Mouse (Mus musculus) lung, postnatal 25 days (tissue): Measurements from ENCODE around the gene Gatd1.
A peak's percentile ranks its signal among the peaks of the same experiment; 100 is the strongest.
"Not testable (repeated sequence)": the region's sequence is repeated elsewhere in the genome, so short reads cannot be mapped to it uniquely, and the experiment has no call there.

Experiments used
- DNase-seq: peaks from one replicate; pipeline ENCODE4 v3.0.0; 2022; ENCODE audit warnings: low spot score

Gene Gatd1

DNA sequence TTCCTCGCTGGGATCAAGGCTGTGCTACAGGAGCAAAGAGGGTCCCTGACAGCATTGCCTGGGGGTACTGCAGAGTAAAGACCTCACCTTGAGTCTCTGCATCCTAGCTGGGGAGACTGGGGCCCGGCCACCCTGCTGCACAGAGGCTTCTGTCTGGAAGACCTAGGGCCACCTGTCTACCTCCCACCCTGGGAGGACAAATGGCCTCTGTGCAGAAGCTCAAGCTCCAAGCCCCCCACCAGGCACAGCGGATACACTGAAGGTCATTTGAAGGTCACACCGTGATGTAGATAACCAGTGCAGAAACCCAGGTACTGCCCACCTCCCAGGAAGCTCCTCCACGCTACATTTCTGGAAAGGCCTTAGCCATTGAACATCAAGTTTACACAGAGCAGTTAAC is 14.8 kb upstream of the Gatd1 start:
- DNase-seq: no peak

DNA sequence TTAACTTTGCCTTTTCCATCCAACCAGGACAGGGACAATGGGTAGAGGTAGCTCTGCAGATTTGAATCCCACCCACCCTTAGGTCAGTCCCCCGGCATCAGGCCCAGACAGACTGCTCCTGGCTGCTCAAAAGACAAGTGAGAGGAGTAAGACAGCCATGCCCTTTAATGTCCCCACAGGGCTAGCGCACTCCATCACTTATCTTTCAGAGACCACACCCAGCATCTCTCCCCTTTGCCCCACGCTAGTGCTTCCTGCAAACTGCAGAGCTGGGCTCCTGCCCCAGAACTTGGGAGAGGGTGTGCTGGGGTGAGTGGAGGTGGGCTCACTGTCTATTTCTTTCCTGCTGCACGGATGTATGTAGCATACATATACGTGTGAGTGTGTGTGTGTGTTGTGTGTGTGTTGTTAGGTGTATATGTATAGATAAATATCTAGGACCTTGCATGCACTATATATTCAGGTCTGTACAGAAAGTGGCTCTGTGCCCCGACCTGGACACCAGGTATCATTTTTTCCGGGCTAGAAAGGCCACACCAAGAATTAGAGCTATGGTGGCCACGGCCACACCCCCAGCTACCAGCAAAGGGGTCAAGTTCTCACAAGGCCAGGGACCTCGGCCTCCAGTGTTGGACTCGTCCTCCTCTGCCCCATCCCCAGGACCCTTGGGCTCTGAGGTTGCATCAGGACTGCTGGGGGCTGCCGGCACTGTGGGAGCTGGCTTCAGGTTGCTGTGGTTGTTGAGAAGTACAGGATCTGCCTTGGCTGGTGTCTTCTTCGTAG is 13.2 kb upstream of the Gatd1 start:
- DNase-seq: no peak

DNA sequence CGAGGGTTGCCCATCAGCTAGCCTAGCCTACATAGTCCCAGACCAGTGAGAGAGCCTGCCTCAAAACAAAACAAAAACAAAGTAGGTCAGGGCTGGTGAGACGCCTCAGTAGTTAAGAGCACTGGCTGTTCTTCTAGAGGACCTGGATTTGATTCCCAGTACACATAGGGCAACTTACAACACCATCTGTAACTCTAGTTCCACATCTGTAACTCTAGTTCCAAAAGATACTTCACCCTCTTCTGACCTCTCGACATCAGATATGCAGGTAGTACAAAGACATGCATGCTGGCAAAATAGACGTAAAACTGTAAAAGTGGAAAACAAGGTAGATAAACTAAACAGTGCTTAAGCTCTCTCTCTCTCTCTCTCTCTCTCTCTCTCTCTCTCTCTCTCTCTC is 9.9 kb upstream of the Gatd1 start:
- DNase-seq: no peak

DNA sequence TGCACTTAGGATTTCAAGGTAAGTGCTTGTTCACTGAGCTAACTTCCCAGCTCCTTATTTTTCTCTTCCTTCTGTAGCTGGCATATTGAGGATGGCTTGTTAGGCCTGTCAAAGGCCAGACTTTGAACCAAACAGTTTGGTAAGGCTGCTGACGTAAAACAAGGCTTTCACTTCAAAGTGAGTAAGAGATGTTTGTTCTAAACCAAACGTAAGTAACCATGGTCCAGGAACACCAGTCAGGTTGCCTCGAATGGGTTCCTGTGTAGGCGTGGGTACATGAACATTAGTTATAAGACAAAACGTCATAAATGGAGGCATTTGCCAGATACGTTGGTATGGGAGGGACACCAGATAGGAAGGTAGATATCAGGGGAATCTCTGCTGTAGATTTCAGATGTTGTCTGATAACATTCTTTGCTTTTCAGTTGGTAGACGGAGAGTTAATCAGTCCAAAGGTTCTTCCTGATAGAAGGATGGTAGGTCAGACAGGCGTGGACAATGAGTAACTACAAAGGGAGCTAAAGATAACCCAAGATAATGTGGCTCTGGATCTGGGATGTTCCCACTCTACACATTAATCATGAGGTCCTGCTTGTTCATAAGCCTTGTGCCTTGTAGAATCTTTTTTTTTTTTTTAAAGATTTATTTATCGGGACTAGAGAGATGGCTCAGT is 6.2 kb upstream of the Gatd1 start:
- DNase-seq: no peak

DNA sequence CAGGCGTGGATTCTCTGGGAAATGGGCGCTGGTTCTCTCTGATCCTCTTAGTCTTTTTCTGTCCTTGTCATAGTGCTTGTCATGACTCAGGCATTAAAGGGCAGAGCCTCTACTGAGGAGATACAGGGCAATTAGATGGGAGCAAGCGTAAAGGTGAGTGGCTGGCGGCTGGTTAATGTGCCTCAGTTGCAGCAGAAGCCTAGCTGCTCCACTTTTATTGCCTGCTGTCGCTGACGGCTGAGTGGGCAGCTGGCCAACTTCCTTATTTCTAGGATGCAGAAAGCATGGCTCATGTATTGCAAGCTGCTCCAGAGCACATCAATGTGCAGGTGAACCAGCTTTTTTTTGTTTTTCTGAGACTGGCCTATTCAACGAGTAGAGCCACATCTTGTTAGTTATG is 5.0 kb upstream of the Gatd1 start:
- DNase-seq: no peak

DNA sequence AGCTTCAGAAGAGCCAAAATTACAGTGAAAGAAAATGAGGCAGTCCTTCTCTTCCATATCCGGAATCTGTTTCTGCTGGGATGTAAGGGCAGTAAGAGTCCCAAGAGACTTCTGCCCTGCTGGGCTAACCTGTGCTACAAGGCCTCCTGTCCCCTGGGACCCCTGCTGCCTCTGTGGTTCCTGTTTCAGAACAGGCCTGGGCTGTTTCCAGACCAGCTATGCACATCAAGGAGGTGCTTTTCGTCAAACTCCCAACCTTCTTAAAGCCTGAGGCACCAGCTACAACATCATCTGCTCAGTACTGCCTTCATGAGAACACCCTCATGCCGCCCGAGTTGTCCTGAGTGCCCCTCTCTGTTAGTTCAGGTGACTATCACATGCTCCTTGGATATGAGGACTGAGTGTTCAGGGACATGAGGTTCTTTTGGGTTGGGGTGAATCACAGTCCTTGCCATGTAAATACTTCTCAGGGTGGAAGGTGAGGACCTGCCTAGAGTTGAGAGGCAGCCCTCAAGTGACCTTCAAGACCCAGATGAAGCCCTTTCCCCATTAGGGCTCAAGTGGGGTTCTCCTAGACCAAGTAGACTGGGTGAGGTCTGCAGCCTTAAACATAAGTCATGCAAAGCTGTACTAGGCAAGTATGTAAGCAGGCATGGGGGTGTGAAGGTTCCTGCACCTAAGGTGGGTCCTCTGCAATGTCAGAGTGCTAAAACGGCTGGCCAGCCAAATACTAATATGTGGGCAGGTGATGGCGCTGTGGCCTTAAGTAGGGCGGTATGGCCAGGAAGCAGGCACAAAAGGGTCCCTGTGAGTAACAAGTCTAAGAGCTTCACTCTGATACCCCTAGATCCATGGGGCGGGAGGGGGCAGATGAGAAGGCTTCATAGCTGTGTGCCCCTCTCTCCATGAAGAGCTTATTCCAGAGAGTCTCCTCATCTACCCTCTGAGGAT is 4.1 kb upstream of the Gatd1 start:
- DNase-seq: no peak

DNA sequence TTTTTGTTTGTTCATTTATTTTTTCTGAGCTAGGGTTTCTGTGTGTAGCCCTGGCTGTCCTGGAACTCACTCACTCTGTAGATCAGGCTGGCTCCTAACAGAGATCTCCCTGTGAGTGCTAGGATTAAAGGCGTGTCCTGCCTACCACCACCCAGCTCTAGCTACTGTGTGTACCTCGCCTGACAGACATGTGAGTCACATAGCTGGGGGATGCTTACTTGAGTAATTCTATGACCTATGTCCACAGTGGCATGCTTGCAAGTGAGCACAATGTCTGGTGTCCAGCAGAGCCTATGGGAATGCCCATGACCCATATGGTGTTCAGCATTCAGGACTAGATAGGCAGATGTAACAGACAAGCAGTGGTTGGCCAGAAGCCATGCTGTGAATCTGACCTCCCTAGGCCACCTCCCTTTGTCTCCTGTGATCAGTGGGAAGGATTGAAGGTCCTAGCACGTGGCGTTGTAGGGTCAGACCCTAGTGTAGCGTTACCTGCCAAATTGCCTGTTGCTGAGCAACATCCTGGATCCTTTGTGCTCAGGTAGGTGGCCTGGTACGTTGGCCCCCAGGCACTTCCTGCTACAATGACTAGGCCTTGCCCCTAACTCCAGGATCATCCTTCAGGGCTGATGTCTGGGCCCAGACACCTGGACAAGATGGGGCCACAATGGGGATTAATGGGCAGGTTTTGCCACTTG is 2.4 kb upstream of the Gatd1 start:
- DNase-seq: no peak

DNA sequence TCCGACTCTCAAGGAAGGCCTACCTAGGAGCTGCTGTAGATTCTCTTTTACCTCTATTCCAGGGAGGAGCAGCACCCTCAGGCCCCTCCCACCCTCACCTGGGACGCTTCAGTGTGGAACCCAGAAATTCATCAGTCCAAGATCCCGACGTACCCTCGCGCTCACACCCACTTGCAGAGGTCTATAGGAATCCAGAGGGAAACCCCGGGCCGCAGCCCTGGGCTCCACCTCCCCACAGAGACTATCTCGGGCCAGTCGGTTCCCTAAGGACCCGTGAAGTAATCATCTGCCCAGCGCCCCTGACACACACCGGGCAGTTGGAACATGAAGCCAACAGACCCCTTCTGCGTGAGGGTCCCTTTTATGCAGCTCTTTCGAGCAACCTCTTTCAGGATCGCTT is 605 bp downstream of the Gatd1 start:
- DNase-seq: no peak

DNA sequence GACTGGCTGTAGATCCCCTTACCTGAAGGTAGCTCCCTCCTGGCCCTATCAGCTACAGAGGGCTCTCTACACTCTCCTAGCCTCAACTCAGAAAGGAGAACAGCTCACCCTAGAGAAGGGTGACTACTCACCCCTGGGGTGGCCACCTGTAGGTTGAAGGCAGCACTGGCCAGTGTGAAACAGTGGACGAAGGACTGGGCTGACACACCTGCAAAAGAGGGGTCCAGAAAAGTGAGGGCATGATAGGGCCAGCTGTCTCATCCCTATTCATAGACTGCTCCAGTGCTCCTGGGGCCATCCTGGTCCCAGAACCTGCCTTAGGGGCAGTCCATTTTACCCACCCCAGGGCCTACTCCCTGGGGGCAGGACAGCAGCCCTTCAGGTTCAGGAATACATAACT is 2.3 kb downstream of the Gatd1 start:
- DNase-seq: no peak

DNA sequence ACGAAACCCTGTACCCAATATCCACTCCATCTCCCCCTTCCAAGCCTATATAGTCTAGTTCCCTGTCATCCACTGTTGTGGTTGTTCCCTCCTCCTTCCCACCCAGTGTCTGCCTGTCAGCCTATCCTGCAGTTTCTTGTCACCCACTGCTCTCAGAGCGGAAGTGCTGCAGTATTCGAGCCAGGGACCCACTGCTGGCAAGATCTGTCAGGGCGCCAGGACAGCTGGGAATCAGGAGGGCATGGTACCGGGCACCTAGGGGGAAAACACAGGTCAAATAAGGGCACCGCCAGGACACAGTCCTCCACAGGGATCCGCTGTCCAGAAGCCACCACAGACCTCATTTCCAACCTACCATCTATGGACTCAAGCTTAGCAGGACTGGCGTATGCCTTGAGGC is 3.3 kb downstream of the Gatd1 start:
- no peak for DNase-seq

DNA sequence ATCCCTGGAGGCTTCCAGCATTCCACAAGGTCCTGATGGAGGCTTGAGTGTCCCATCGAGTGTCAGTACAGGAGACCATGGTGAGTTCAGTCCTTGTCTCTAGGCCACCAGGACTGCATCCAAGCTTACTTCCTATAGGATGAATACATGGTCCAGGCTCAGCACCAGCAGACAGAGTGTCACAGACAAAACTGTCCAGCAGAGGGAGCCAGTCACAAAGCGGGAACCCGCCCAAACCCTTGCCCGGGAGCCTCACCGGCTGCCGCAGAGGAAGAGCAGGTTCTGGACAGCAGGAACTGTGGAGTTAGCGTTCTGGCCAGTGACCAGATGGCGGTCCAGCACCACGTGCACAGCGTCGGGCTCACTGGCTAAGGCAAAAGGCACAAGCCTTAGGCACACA is 5.1 kb downstream of the Gatd1 start:
- DNase-seq: peak; percentile 88

DNA sequence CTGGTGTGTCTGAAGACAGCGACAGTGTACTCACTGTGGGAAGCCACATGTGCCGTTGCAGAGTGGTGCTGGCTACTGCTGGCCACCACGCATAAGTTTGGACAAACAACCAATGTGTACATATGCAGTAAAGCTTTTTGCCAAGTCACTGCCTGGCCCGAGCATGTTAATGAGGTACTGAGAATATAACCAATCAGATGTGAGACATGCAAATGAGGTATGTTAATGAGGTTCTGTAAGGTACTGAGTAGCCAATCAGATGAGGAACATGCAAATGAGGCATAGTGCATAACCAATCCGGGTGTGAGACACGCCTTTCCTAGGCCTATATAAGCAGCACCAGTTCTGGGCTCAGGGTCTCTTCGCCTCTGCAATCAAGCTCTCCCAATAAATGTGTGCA is 6.3 kb downstream of the Gatd1 start:
- DNase-seq: not testable (repeated sequence)

DNA sequence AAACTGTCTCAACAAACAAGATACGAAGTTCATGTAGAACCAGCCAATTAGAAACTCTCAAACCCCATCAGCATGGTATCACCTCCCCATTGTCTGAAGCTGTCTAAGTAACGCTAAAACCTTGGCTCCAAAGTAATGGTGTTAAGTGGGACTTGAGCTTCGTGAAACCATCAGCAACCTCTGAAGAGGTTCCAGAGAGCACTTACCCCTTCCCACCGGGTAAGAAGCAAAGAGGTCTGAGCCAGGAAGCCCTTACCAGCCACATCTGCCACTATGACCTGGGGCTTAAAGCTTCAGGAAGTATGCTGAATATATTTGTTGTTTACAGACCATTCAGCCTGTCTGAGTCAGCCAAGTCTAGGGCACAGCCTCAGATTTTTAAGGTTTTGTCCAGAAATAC is 8.5 kb downstream of the Gatd1 start:
- no peak for DNase-seq

DNA sequence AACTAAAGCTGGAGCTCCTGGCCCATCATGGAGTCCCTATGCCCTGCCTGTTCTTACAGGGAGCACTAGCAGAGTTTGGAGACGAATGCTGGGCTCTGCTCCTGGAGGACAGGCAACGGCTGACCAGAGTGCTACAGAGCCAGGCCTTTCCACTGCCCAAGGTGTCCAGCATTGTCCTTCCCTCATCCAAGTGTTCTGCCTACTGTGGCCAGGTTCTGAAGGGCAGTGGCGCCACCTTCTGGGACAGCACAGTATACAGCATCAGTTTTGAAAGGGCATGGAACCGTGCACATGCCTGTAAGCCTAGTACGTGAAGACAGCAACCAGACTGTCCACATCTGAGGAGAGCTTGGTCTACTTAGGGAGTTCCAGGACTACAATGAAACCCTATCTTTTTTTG is 10.6 kb downstream of the Gatd1 start:
- peak; percentile 63 for DNase-seq

DNA sequence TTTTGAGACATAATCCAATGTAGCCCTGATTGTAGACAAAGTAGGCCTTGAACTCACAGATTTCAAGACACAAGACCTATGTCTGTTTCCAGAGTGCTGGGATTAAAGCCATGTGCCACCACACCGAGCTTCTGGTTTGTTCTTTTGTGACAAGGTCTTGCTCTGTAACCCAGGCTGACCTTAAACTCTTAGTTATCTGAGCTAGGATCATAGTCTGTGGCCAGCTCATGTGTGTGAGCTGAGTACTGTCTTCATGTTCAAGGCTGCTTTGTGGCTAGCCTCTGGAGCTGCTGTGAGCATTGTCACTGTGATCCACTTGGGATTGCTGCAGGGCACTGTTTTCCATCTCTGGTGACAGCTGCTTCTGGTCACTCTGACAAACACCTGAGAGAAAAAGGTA is 18.6 kb downstream of the Gatd1 start:
- DNase-seq: no peak

DNA sequence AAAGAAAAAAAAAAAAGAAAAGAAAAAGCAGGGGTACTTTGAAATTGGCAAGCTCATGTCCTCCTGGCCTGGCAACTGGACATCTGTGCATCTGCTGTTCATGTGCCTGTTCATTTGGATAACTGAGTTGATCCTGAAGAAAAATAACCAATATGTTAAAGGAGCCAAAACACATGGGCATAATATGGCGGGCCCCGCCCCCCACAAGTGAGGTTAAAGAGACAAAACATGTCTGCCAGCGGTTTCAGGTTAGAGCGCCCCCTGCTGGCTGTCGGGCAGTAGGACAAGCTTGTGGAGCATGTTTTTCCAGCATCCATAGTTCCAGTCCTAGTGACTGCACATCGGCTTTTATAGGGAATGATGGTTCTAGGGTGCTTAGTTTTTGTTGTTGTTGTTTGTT is 19.2 kb downstream of the Gatd1 start:
- peak; percentile 63 for DNase-seq

DNA sequence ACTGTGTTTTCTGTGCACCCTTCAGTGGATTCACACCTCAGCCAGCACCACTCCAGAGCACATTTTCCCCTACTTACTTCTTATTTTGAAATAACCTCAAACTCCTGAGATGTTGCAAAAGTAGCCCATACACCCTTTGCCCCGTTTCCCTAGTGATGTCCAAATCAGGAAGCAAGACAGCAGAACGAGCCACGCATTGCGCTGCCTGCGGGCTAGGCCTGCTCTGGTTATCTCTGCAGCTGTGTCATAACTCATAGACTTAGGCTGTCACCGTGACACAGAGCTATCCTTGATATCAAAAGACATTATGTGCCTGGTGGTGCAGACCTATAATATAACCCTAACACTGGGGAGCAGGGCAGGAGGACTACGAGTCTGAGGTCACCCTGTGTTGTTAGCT is 19.8 kb downstream of the Gatd1 start:
- no peak for DNase-seq

DNA sequence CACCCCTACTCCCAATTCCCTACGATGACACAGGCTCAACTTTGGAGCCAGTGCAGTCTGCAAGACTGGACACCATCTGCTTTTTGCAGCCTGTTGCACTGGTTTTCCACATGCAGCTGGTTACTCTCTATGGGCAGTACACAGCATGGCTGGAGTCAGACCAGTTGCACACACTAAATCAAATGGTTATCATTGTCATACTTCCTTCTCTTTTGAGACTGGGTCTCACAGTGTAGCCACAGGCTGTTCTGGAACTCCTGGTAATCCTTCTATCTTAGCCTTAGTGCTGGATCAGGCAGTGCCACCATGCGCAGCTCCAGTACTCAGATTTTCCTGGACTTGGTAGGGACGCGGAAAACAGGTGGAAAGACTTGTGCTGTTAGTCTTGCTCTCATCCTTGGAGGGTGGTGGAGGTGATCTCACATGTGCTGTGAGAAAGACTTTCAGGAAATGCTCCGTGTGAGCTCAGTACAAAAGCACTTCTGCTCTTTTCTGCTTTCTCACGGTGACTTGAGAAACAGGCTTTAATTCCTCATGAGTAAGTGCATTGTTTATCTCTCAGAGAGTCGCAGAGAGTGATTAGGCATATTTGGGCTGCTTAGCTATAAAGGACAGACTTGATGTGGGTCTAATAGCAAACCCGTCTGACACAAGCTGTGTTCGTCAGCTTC is 21.2 kb downstream of the Gatd1 start:
- peak; percentile 38 for DNase-seq

DNA sequence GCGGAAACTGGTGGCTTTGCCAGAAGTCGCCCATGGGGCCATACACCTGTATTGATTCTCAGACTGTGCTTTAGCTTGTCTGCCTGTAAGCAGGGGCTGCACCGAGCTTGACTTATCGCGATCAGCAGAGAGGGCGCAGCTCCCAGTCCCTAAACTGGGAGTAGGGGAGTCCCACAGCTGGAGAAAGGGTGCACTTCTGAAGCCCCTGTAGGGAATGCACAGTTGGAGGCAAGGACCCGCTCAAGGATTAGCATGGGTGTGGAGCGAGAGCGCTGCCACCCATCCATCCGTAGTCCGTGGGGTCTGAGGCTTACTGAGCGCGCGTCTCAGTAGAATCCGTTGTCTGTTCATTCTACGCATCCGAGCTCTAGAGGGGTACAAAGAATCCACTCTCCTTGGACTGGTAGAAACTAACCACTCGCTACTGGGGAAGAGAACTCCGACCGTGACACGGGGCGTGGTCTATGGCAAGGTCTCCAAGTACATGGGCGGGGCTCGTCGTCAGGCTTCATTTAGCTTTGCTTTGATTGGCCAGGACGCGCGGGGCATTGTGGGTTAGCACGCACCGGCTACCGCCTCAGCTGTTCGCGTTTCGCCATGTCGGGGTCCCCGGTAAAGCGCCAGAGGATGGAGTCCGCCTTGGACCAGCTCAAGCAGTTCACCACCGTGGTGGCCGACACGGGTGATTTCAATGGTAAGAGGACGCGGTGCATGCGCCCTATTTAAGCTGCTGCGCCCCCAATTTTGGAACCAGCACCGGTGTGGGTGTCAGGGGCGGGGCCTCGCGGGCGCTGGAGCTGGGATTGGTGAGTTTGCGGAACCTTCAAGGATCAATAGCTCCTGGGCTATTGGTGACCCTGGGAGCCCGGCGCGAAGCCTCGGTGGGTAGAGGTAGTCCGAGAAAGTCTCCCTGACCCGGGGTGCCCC is 22.0 kb downstream of the Gatd1 start, which contains the start of gene Taldo1:
Gene Taldo1, plus strand, starts transcription at position 575 of the 927 bp plus-strand sequence.
- peak; percentile 98 for DNase-seq
